Mouse (Mus musculus) testis, adult 2 months (tissue): Measurements from ENCODE around the gene Sdsl.

Source experiments
- CTCF ChIP-seq: fragments of 200-500 bp; IDR thresholded peaks from 2 replicates; pipeline ENCODE4 v1.5.1; 2012; ENCODE audit warnings: low read depth, mild to moderate bottlenecking, inconsistent platforms, low read length, moderate library complexity; ENCODE audit not compliant: control insufficient read depth, insufficient read depth, insufficient replicate concordance
- POLR2A ChIP-seq: fragments of 200-500 bp; IDR thresholded peaks from 2 replicates; pipeline ENCODE4 v1.6.1; 2012; ENCODE audit warnings: low read depth, mild to moderate bottlenecking, inconsistent platforms, low read length, moderate library complexity; ENCODE audit not compliant: control insufficient read depth

GRCm38 (mm10) chr5:120438991-120439710 lies 33.5 kb downstream of the Sdsl start:
- TF ChIP-seq POLR2A: no peak
- TF ChIP-seq CTCF: no peak
